Mouse (Mus musculus): Measurements from ENCODE around the gene Gpr141.
"Not testable (repeated sequence)": the region's sequence is repeated elsewhere in the genome, so short reads cannot be mapped to it uniquely, and the experiment has no call there.

Gene Gpr141

DNA sequence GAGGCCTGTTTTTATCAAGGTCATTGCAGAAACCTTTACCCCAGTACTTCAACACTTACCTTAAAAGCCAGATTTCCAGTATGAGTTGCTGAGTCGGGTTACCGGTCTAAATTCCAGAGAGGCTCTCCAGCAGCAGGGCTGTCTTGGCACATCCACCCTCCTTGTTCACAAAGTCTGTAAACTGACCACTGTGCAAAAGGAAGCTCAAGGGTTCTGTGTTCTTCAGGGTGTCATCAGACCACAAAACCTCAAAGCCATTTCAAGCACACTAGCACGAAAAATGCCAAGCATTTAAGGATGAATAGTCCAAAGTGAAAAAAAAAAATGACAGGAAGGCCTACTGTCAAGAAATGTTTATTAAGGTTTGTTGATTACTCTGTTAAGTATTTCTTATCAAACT lies at the start of gene Gpr141:
TSS of gene Gpr141 (minus strand) at position 187 of the 400 bp plus-strand sequence.
- no peak for DNase-seq (ENCODE audit: low spot score in 2 of 2)

DNA sequence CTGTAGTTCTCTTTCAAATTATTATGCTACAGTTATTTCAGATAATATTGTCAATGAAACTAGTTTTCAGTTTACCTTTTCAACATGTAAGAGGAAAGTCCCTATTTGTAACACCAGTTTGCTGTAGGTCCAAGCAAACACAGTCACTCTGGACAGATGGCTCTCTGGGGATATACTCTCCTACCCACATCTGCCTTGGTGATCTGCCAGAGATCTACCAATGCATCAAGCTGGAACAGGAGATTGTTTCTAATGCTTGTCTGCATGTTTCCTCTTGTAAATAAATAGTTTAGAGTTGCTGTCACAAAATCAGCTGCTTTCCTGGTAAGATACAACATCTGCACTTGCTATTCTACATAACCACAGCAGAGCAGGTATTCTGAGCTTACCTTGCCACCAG lies 40.2 kb upstream of the Gpr141 start:
- no peak for DNase-seq (ENCODE audit: low spot score in 2 of 2)

DNA sequence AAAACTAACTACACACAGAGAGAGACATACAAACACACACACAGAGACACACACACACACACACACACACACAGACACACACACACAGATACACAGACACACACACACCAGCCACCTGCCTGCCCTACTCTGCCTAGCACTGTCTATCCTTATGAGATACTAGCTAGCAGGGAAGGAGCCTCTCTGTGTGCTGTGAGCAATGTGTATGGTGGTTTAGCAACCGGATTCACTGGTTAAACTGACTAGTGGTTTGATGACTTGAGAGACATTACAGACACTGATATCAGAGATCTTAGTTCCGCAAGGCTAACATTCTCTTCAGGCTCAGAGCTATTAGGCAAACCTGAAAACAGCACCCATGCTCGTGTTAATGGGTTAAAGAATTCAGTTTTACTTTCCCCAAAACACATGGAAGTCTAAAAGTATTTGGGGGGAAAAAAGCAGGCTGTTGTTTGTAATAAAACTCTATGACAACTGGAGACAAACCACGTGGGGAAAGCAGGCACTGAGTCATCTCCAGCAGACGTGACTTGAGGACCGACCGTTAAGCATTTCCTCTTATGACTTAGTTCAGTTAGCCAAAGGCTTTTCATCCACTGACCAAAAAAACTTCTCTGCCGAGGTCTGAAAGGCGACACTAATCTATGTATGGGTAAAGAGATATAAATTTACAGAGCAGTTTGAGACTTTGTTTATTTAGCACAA lies 30.7 kb upstream of the Gpr141 start:
- DNase-seq (ENCODE audit: low spot score in 2 of 2): no peak

DNA sequence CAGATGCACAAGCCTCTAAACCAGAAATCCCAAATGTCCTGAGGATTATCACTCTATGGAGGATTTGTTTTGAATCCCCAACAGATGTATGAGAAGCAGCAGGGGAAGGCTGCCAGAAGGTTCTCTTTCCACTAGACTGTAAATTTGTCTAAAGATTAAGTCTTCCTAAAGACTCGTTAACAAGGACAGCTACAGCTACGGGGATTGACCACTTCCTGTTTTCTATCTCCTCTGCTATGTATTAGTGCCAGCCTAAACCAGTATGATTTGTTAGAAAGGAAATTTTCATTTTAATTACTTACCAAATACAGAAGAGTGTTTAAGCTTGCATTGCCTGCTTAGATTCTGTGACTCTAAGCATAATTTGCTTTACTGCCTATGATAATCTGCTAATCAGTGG lies 30.0 kb upstream of the Gpr141 start:
- DNase-seq (ENCODE audit: low spot score in 2 of 2): no peak

GRCm38 (mm10) chr13:19843448-19843847 lies 19.4 kb upstream of the Gpr141 start:
- no peak for DNase-seq (ENCODE audit: low spot score in 2 of 2)

- DNase-seq (ENCODE audit: low spot score in 2 of 2): no peak
Measured at GRCm38 (mm10) chr13:19842707-19843106, 18.6 kb upstream of the Gpr141 start.

GRCm38 (mm10) chr13:19841615-19842014 lies 17.6 kb upstream of the Gpr141 start:
- no peak for DNase-seq (ENCODE audit: low spot score in 2 of 2)

GRCm38 (mm10) chr13:19840206-19840605 lies 16.1 kb upstream of the Gpr141 start:
- DNase-seq (ENCODE audit: low spot score in 2 of 2): no peak

- no peak for DNase-seq (ENCODE audit: low spot score in 2 of 2)
Measured at GRCm38 (mm10) chr13:19830560-19830959, 6.5 kb upstream of the Gpr141 start.

- DNase-seq (ENCODE audit: low spot score in 2 of 2): no peak
Measured at GRCm38 (mm10) chr13:19828095-19828494, 4.0 kb upstream of the Gpr141 start.

GRCm38 (mm10) chr13:19821639-19822038 lies 2.4 kb downstream of the Gpr141 start:
- DNase-seq (ENCODE audit: low spot score in 2 of 2): no peak

- no peak for DNase-seq (ENCODE audit: low spot score in 2 of 2)
Measured at GRCm38 (mm10) chr13:19819926-19820325, 4.1 kb downstream of the Gpr141 start.

GRCm38 (mm10) chr13:19819243-19819642 lies 4.8 kb downstream of the Gpr141 start:
- DNase-seq (ENCODE audit: low spot score in 2 of 2): no peak

DNA sequence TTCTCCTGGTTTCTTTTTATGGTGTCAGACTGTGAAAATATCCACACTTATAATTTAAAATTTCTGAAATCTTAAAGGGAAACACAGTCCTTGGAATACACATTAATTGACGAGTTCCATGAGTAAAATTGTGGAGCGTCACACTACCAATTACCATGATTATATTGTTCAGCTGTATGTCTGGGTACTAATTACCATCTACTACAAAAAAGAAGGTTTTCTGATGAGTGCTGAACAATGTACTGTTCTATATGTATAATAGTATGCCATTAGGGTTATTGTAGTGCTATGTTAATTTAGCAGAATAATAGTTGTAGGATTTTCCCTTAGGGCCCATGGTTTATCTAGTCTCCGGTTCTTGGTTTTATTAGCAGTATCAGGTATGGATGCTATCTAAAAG lies 29.1 kb downstream of the Gpr141 start:
- no peak for DNase-seq (ENCODE audit: low spot score in 2 of 2)

DNA sequence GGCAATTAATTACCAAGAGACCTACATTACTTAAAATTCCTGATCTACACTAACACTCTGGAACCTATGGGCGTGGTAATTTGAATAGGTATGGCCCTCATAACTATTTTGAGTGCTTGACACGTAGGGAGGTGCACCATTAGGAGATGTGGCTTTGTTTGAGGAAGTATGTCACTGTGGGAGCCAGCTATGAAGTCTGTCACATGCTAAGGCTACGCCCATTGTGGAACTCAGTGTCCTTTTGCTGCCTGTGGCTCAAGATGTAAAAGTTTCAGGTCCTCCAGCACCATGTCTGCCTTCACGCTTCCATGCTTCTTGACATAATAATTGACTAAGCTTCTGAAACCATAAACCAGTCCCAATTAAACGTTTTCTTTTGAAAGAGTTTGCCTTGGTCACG lies 29.6 kb downstream of the Gpr141 start:
- DNase-seq (ENCODE audit: low spot score in 2 of 2): no peak

DNA sequence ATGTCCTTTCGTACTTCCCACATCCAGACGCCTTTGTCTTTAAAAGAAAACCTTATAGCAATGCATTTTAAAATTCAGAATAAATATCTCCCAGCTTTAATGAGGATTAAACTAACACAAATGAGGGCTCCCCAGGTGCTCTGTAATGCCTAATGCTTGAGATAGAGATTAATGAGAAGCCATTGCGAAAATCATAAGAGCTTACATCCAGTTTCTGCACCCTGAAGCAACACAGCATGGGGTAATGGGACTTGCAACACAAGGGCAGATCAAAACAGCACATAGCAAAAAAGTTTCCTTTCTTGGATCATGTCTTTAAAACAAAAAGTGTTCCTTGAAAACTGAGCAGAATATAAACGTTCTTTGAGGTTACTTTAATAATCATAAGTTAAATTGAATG lies 30.3 kb downstream of the Gpr141 start:
- no peak for DNase-seq (ENCODE audit: low spot score in 2 of 2)

GRCm38 (mm10) chr13:19787946-19788345 lies 36.1 kb downstream of the Gpr141 start:
- DNase-seq (ENCODE audit: low spot score in 2 of 2): not testable (repeated sequence)

DNA sequence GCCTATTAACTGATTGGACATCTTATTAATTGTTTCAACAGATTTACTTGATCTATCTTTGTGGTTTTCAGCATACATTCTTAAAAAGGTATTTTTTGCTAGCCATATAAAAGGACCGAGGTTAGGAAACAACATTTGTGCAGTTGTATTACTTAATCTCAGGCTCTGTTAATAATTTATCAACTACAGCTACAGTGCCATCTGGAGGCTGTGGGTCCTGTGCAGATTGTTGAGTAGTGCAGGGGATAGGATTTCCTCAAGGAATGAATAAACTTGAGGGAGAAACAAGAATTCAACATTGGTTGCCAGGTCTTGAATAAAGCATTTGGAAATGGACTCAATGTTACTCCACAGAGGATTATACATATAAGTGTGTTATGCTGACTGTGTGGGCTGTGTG lies 53.9 kb downstream of the Gpr141 start:
- DNase-seq (ENCODE audit: low spot score in 2 of 2): no peak

- no peak for DNase-seq (ENCODE audit: low spot score in 2 of 2)
Measured at GRCm38 (mm10) chr13:19767202-19767601, 56.9 kb downstream of the Gpr141 start.

DNA sequence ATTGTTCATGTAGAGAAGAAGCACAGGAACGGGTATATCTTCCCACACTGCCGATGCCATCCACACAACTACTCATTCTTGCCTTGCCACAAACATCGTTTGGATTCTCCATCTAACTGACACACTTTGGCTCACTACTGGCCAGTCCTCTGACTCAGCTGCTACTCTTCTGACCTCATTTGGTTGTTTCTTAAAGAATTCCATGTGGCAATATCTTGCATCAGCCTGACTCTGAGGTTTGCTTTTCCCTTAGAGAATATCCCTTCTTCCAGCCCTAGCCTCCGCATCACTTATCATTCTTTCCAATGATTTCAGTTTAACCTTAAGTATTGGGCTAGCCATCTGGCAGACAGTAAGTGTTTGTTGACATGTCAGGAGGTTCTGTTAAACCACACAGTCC lies 59.8 kb downstream of the Gpr141 start:
- DNase-seq (ENCODE audit: low spot score in 2 of 2): no peak

GRCm38 (mm10) chr13:19763211-19763610 lies 60.8 kb downstream of the Gpr141 start:
- no peak for DNase-seq (ENCODE audit: low spot score in 2 of 2)

GRCm38 (mm10) chr13:19745741-19746140 lies 78.3 kb downstream of the Gpr141 start:
- no peak for DNase-seq (ENCODE audit: low spot score in 2 of 2)

- no peak for DNase-seq (ENCODE audit: low spot score in 2 of 2)
Measured at GRCm38 (mm10) chr13:19744536-19744935, 79.5 kb downstream of the Gpr141 start.

DNA sequence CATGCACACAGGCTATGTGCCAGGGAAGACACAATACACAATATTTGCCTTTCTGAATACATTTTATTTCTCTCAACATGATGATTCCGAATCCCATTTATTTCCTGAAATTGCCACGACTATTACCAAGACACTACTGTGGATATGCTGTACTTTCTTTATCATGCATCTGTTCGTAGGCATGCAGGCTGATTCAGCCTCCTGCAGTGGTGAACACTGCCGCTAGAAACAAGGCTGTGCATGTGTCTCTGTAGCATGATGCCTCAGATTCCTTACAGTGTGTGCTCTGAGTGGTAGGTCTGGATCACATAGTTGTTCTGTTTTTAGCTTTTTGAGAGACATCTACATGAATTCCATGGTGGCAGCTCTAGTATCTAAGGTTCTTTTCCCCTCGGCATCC lies 89.5 kb downstream of the Gpr141 start:
- DNase-seq (ENCODE audit: low spot score in 2 of 2): no peak
